Mouse (Mus musculus): ENCODE measurements around the gene Acox3. TPM values are rescaled to one million over a fixed set of nuclear protein-coding genes. Genes with fewer than 3 reads are reported as not detected.

The Acox3 gene
- total and polyA plus RNA-seq, 3 experiments: 21.8 to 28.3 (median 22.5) TPM

GRCm38 (mm10) chr5:35541059-35541790, 41.6 kb upstream of the Acox3 start:
- 73% methylated on average over 4 of the region's 4 CpGs for WGBS
- no peaks in the 10 kb centered on the region for H3K4me1 ChIP-seq (ENCODE audit: control insufficient read depth, insufficient read depth, low read length)
- intact Hi-C loops (cut with DNase I): no loop called here
- TF ChIP-seq CTCF (IDR thresholded peaks at IDR 0.05) (no peak), EP300 (IDR thresholded peaks at IDR 0.05; ENCODE audit: insufficient read depth, low read depth, low read length) (no peak), POLR2A (IDR thresholded peaks at IDR 0.05; ENCODE audit: insufficient read depth, low read depth, low read length) (no peak)
- H3K9ac ChIP-seq (ENCODE audit: low read depth, low read length): no peak overlapping the region
- no peaks in the 10 kb centered on the region; the same call in 1 of the 2 replicates for H3K27me3 ChIP-seq (ENCODE audit: control insufficient read depth, insufficient read depth, low read length)
- no peak for DNase-seq
- H3K4me3 ChIP-seq: no peak overlapping the region
- no peak overlapping the region for H3K27ac ChIP-seq
- no peaks in the 10 kb centered on the region for H3K79me2 ChIP-seq (replicated peaks; ENCODE audit: control insufficient read depth, insufficient read depth, low read length)
- no peaks in the 10 kb centered on the region for H3K36me3 ChIP-seq (ENCODE audit: control insufficient read depth, insufficient read depth, low read length)

GRCm38 (mm10) chr5:35546127-35546526, 36.7 kb upstream of the Acox3 start:
- Histone ChIP-seq H3K9ac (ENCODE audit: low read depth, low read length) (no peak overlapping the region), H3K36me3 (ENCODE audit: control insufficient read depth, insufficient read depth, low read length) (no peaks in the 10 kb centered on the region), H3K4me3 (no peak overlapping the region), H3K4me1 (ENCODE audit: control insufficient read depth, insufficient read depth, low read length) (no peaks in the 10 kb centered on the region), H3K27me3 (ENCODE audit: control insufficient read depth, insufficient read depth, low read length) (no peaks in the 10 kb centered on the region; the same call in none of the 2 replicates), H3K27ac (no peak overlapping the region), H3K79me2 (replicated peaks; ENCODE audit: control insufficient read depth, insufficient read depth, low read length) (no peaks in the 10 kb centered on the region)
- no peak for DNase-seq
- TF ChIP-seq CTCF (IDR thresholded peaks at IDR 0.05) (no peak), POLR2A (IDR thresholded peaks at IDR 0.05; ENCODE audit: insufficient read depth, low read depth, low read length) (no peak), EP300 (IDR thresholded peaks at IDR 0.05; ENCODE audit: insufficient read depth, low read depth, low read length) (no peak)
- intact Hi-C loops (cut with DNase I): no loop called here

- Histone ChIP-seq H3K27ac (peak overlapping the region; percentile 26; the same call in 1 of the 2 replicates), H3K4me3 (no peak overlapping the region), H3K9ac (ENCODE audit: low read depth, low read length) (no peak overlapping the region), H3K27me3 (ENCODE audit: control insufficient read depth, insufficient read depth, low read length) (no peaks in the 10 kb centered on the region), H3K4me1 (ENCODE audit: control insufficient read depth, insufficient read depth, low read length) (no peaks in the 10 kb centered on the region; the same call in 1 of the 2 replicates), H3K79me2 (replicated peaks; ENCODE audit: control insufficient read depth, insufficient read depth, low read length) (no peaks in the 10 kb centered on the region), H3K36me3 (ENCODE audit: control insufficient read depth, insufficient read depth, low read length) (no peaks in the 10 kb centered on the region)
- TF ChIP-seq POLR2A (IDR thresholded peaks at IDR 0.05; ENCODE audit: insufficient read depth, low read depth, low read length): no peak
- TF ChIP-seq CTCF (IDR thresholded peaks at IDR 0.05): no peak
- DNase-seq: peak in 1 of 2 experiments; percentile 43
- 43% methylated on average over 7 of the region's 7 CpGs for WGBS
- intact Hi-C loops (cut with DNase I): no loop called here
These were observed 30.7 kb upstream of the Acox3 start for GRCm38 (mm10) chr5:35551855-35552837.

- no peaks in the 10 kb centered on the region for H3K27me3 ChIP-seq (ENCODE audit: control insufficient read depth, insufficient read depth, low read length)
- peak in 1 of 2 experiments; percentile 10 for DNase-seq
- H3K79me2 ChIP-seq (replicated peaks; ENCODE audit: control insufficient read depth, insufficient read depth, low read length): no peaks in the 10 kb centered on the region
- H3K4me1 ChIP-seq (ENCODE audit: control insufficient read depth, insufficient read depth, low read length): no peaks in the 10 kb centered on the region; the same call in 1 of the 2 replicates
- WGBS: 77% methylated on average over 4 of the region's 4 CpGs
- H3K9ac ChIP-seq (ENCODE audit: low read depth, low read length): no peak overlapping the region
- no peak for TF ChIP-seq CTCF (IDR thresholded peaks at IDR 0.05)
- no peak for TF ChIP-seq POLR2A (IDR thresholded peaks at IDR 0.05; ENCODE audit: insufficient read depth, low read depth, low read length)
- no peak for TF ChIP-seq EP300 (IDR thresholded peaks at IDR 0.05; ENCODE audit: insufficient read depth, low read depth, low read length)
- no peak overlapping the region for H3K4me3 ChIP-seq
- no peak overlapping the region for H3K27ac ChIP-seq
- intact Hi-C loops (cut with DNase I): no loop called here
- H3K36me3 ChIP-seq (ENCODE audit: control insufficient read depth, insufficient read depth, low read length): no peaks in the 10 kb centered on the region
These were observed 29.9 kb upstream of the Acox3 start for GRCm38 (mm10) chr5:35552838-35553539.

GRCm38 (mm10) chr5:35556393-35556792, 26.4 kb upstream of the Acox3 start:
- Histone ChIP-seq H3K27me3 (ENCODE audit: control insufficient read depth, insufficient read depth, low read length) (no peaks in the 10 kb centered on the region), H3K79me2 (replicated peaks; ENCODE audit: control insufficient read depth, insufficient read depth, low read length) (no peaks in the 10 kb centered on the region), H3K27ac (no peak overlapping the region), H3K4me1 (ENCODE audit: control insufficient read depth, insufficient read depth, low read length) (peaks cover 11% of the 10 kb centered on the region), H3K4me3 (no peak overlapping the region), H3K9ac (ENCODE audit: low read depth, low read length) (no peak overlapping the region), H3K36me3 (ENCODE audit: control insufficient read depth, insufficient read depth, low read length) (no peaks in the 10 kb centered on the region)
- 92% methylated on average over 7 of the region's 7 CpGs for WGBS
- TF ChIP-seq EP300 (IDR thresholded peaks at IDR 0.05; ENCODE audit: insufficient read depth, low read depth, low read length) (no peak), CTCF (IDR thresholded peaks at IDR 0.05) (no peak), POLR2A (IDR thresholded peaks at IDR 0.05; ENCODE audit: insufficient read depth, low read depth, low read length) (no peak)
- no peak for DNase-seq
- intact Hi-C loops (cut with DNase I): no loop called here

Data from heart, adult 2 months (tissue).